Mouse (Mus musculus) lung, embryonic 14.5 days (tissue): ENCODE measurements around the gene Apopt1. TPM values are rescaled to one million over a fixed set of nuclear protein-coding genes. Genes with fewer than 3 reads are reported as not detected.

ENCODE experiments used
- ATAC-seq: fragments of 200-750 bp; cut with Nextera tagmentation; 2 replicates; pipeline ENCODE4 v1.8.0; 2017; ENCODE audit warnings: mild to moderate bottlenecking, moderate TSS enrichment, moderate library complexity; ENCODE audit not compliant: insufficient read depth
- DNase-seq: peaks from one replicate; pipeline ENCODE4 v3.0.0-alpha.2; 2015
- H3K27ac ChIP-seq: fragments of 300-500 bp; sonication (generic); 2 replicates; pipeline ENCODE4 v1.5.1; 2014; ENCODE audit warnings: low read depth, mild to moderate bottlenecking, moderate library complexity
- H3K27me3 ChIP-seq: fragments of 300-500 bp; sonication (generic); 2 replicates; pipeline ENCODE4 v1.6.1; 2014; ENCODE audit warnings: low read length, control low read depth; ENCODE audit not compliant: insufficient read depth
- H3K36me3 ChIP-seq: fragments of 300-500 bp; sonication (generic); 2 replicates; pipeline ENCODE4 v1.6.1; 2014; ENCODE audit warnings: control low read depth; ENCODE audit not compliant: insufficient read depth
- H3K4me1 ChIP-seq: fragments of 300-500 bp; sonication (generic); 2 replicates; pipeline ENCODE4 v1.6.1; 2014; ENCODE audit warnings: antibody characterized with exemption, control low read depth; ENCODE audit not compliant: insufficient read depth
- H3K4me2 ChIP-seq: fragments of 300-500 bp; sonication (generic); 2 replicates; pipeline ENCODE4 v1.6.1; 2014; ENCODE audit warnings: mild to moderate bottlenecking
- H3K4me3 ChIP-seq: fragments of 300-500 bp; sonication (generic); 2 replicates; pipeline ENCODE4 v1.5.1; 2014; ENCODE audit warnings: low read depth, low read length
- H3K9ac ChIP-seq: fragments of 300-500 bp; sonication (generic); 2 replicates; pipeline ENCODE4 v1.6.1; 2014
- H3K9me3 ChIP-seq: fragments of 300-500 bp; sonication (generic); 2 replicates; pipeline ENCODE4 v1.6.1; 2016; ENCODE audit warnings: low read depth, low read length, control low read depth
- CTCF ChIP-seq: IDR thresholded peaks from 2 replicates; pipeline ENCODE4 v1.5.1; 2016; ENCODE audit warnings: antibody characterized with exemption, low read depth
- WGBS: fragments of 180-500 bp; shearing (Covaris S2); extraction: QIAGEN DNeasy Blood & Tissue Kit; methylation state at CpG from one replicate; pipeline ENCODE4 v1.1.7; 2014; 5-methylcytosine and 5-hydroxymethylcytosine counted together
- polyA plus RNA-seq: library from polyadenylated mRNA; unstranded; fragments of >200 nt; fragmentation: Nextera tagmentation; extraction: Ambion mirVana; gene quantifications from 2 replicates; pipeline ENCODE4 v1.2.1, GENCODE M21; 2014

Apopt1 gene
- polyA plus RNA-seq, 1 experiment from 2014 or later: 57.3 TPM

DNA sequence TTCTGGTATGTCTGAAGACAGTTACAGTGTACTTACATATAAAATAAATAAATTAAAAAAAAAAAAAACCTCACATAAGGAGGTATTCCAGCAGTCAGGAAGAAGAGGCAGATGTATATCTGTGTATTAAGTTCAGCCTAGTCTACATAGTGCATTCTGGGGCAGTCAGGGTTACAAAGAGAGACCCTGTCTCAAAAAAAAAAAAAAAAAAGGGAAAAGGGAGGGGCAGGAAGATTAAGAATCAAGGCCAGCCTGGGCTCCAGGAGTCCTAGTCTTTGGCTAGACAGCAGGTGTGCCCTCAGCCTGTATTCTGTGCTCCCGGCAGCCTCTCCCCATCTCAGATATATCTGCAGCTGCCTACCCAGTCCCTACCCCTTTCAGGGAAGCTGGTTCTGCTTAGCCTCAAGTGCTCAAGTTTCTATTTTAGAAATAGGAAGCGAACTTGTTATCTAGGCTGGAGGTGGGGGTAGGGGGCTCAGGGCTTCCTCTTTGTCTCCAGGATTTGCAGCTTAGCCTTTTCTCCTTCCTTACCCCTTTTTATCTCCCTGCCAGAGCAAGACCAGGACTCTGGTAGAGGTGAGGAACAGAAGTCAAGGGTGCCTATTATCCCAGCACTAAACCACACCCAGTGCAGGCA, 38.1 kb upstream of the Apopt1 start:
- Histone ChIP-seq H3K4me1 (peaks cover 6% of the 10 kb centered on the region), H3K4me3 (no peak overlapping the region), H3K27ac (no peak overlapping the region), H3K4me2 (no peak overlapping the region), H3K9me3 (no peaks in the 10 kb centered on the region), H3K27me3 (peaks cover 39% of the 10 kb centered on the region), H3K9ac (no peak overlapping the region), H3K36me3 (no peaks in the 10 kb centered on the region)
- no peak for DNase-seq
- no peak for TF ChIP-seq CTCF
- 54% methylated on average over 2 of the region's 2 CpGs for WGBS
- no peak for ATAC-seq

DNA sequence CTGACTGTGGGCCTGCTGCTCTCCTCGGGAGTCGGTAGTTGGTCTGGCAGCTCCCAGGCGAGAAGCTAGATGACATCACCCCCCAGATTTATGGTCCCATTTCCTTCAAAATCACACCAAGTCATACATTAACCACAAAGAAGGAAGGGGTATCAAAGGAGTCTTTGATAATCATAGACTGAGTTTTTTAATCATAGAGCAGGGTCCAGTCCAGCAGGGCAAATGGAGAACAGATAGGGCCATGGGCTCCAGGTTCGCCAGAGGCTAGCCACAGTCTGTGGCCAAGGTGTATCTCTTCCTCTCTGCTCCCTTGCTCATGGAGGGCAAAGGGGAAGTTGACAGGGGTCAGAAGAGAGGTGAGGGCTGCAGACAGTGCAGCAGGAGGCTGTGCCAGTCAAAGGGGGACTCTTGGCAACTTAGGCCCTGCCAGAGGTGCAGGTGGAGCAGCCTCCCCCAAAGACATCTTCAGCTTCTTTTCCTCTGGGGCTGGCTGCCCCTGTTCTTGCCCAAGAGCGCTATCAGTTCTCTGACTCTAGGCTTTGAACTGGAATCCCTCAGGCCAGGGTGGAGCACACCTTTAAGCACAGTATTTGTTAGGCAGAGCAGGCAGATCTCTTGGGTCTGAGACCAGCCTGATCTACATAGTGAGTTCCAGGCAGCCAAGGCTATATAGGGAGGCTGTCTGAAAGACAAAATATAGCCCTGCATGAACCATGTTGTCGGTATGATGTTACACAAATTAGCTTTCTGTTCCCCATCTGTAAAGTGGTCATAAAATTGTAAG, 37.1 kb upstream of the Apopt1 start:
- Histone ChIP-seq H3K9ac (no peak overlapping the region), H3K9me3 (no peaks in the 10 kb centered on the region), H3K4me2 (no peak overlapping the region), H3K27me3 (peaks cover 29% of the 10 kb centered on the region), H3K36me3 (peaks cover 7% of the 10 kb centered on the region; the same call in 1 of the 2 replicates), H3K27ac (no peak overlapping the region), H3K4me3 (no peak overlapping the region), H3K4me1 (peaks cover 6% of the 10 kb centered on the region)
- ATAC-seq (no peak), DNase-seq (no peak)
- WGBS: 81% methylated on average over 6 of the region's 6 CpGs
- no peak for TF ChIP-seq CTCF

DNA sequence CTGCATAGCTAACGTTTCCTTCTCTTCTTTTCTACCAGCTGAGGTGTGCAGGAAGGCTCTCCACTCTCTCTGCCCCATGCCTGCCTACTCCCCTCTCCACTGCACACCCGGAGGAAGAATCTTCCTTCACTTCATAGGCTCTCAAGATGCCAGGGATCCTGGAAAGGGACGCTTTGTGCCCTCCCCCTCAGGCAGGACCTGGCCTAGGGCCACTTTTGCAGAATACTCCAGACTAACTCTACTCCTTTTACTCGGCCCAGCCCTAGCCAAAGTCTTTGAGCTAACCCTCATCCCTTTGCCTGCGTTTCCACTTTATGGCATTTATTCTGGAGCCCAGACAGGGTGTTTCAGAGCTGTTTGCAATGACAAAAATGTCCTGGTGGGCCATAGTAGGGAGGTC, 35.6 kb upstream of the Apopt1 start:
- 19% methylated on average over 5 of the region's 5 CpGs for WGBS
- H3K4me2 ChIP-seq: peak overlapping the region; percentile 88
- peaks cover 21% of the 10 kb centered on the region; the same call in 1 of the 2 replicates for H3K36me3 ChIP-seq
- no peak for TF ChIP-seq CTCF
- peak overlapping the region; percentile 92 for H3K27ac ChIP-seq
- peaks cover 7% of the 10 kb centered on the region for H3K4me1 ChIP-seq
- peak overlapping the region; percentile 76 for H3K9ac ChIP-seq
- H3K9me3 ChIP-seq: no peaks in the 10 kb centered on the region
- peak overlapping the region; percentile 66 for H3K4me3 ChIP-seq
- ATAC-seq (peak; percentile 12; the same call in 1 of the 2 replicates), DNase-seq (no peak)
- peaks cover 17% of the 10 kb centered on the region for H3K27me3 ChIP-seq

DNA sequence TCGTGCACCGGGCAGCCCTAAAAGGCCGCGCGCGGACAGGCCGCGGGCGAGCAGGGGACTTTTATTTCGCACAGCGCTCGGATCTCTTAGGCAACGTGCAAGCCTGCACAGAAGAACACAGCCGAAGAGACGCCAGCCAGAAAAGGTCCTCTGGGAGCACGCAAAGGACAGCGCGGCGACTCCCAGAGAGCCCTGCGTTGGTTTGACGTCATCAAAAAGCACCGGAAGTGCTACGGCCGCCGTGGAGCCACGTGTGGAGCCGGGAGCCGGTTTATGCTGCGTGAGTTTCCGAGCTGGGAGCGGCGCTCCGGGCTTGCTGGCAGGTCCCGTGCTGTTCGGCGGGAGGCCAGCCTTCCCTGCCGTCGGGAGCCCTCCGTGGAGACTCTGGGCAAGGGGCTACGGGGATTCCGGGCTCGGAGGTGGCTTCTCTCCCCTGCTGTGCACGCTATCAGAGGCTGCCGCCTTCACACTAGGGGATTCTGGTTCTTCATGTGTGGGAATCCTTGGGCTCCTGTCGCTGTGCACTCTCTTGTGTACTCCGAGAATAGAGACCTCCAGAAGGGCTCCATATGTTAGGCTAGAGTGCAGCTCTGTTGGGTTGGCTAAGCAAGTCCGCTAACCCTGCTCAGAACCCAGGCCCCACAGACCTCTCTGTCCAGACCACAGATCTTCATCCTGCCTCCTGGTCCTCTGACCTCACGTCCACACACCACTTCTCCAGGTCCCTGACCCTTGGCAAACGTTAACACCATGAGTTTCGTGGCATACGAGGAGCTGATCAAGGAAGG, 35.0 kb upstream of the Apopt1 start, which contains the start of gene Trmt61a:
TSS of gene Trmt61a (plus strand) at position 224 of the 788 bp plus-strand sequence.
- DNase-seq (peak; percentile 99), ATAC-seq (peak; percentile 87)
- Histone ChIP-seq H3K9me3 (no peaks in the 10 kb centered on the region), H3K27ac (peak within 1 kb of the TSS; percentile 92), H3K4me1 (0 out of 2 replicates have a peak, but pooled peaks cover 4% of the 10 kb centered on the region), H3K36me3 (peaks cover 24% of the 10 kb centered on the region; the same call in 1 of the 2 replicates), H3K27me3 (peaks cover 10% of the 10 kb centered on the region; the same call in 1 of the 2 replicates), H3K4me2 (peak within 1 kb of the TSS; percentile 88), H3K4me3 (peak within 1 kb of the TSS; percentile 66), H3K9ac (peak within 1 kb of the TSS; percentile 76)
- under 1% methylated on average over 51 of the region's 51 CpGs for WGBS
- TF ChIP-seq CTCF: no peak

DNA sequence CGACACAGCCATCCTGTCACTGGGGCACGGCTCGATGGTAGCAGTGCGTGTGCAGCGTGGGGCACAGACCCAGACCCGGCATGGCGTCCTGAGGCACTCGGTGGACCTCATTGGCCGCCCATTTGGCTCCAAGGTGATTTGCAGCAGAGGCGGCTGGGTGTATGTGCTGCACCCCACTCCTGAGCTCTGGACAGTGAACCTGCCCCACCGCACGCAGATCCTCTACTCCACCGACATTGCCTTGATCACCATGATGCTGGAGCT, 34.5 kb upstream of the Apopt1 start:
- peak overlapping the region; percentile 76 for H3K9ac ChIP-seq
- no peak for TF ChIP-seq CTCF
- no peaks in the 10 kb centered on the region for H3K9me3 ChIP-seq
- ATAC-seq (no peak), DNase-seq (no peak)
- no peak overlapping the region for H3K27ac ChIP-seq
- WGBS: 3% methylated on average over 13 of the region's 13 CpGs
- H3K4me3 ChIP-seq: peak overlapping the region; percentile 66
- peaks cover 25% of the 10 kb centered on the region; the same call in 1 of the 2 replicates for H3K36me3 ChIP-seq
- H3K4me2 ChIP-seq: peak overlapping the region; percentile 88
- H3K4me1 ChIP-seq: 0 out of 2 replicates have a peak, but pooled peaks cover 4% of the 10 kb centered on the region
- H3K27me3 ChIP-seq: peaks cover 5% of the 10 kb centered on the region; the same call in 1 of the 2 replicates

DNA sequence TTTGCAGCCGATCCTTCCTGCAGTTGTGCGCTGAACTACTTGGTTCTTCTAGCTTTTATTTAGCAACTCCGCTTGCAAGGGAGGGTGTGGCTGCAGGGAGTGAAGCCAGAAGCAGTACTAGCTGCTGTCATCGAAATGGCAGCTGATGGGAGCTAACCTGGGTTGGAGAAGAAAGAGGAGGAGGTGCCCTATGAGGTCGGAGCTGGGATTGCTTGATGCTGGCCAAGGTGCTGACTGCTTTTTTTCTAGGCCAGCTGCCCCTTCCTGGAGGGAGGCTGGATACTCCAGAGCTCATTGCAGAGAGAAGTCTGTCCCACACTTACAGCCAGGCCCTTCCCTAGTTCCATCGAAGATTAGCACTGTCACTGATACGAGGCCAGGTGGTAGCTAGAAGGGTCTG, 34.1 kb upstream of the Apopt1 start:
- Histone ChIP-seq H3K36me3 (peaks cover 29% of the 10 kb centered on the region; the same call in 1 of the 2 replicates), H3K27me3 (0 out of 2 replicates have a peak, but pooled peaks cover 3% of the 10 kb centered on the region), H3K27ac (no peak overlapping the region), H3K4me1 (0 out of 2 replicates have a peak, but pooled peaks cover 4% of the 10 kb centered on the region), H3K9me3 (no peaks in the 10 kb centered on the region), H3K4me2 (peak overlapping the region; percentile 88), H3K4me3 (peak overlapping the region; percentile 66), H3K9ac (peak overlapping the region; percentile 76; the same call in 1 of the 2 replicates)
- TF ChIP-seq CTCF: no peak
- ATAC-seq (no peak), DNase-seq (no peak)
- 47% methylated on average over 7 of the region's 7 CpGs for WGBS
